In the genomic region with DNA sequence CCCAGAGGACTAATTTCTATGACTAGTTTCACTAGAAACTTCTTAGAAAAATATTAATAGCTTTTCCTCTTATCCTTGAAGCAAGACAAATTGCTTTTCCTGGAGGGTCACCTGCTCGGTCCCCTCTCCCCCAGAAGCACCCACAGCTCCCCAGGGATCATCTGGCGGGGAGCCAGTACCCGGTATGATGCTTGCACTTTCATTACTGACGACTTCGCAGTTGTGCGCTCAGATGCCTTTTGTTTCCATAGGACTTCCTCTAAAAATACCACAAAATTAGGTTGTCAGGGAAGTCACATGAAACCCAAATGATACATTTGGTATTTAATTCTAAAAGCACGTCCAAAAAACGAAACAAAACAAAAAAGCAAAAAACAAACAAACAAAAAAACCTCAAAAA, we compare ENCODE assay signal across 20 mouse cellular contexts. TPM values are rescaled to one million over a fixed set of nuclear protein-coding genes. Genes with fewer than 3 reads are reported as not detected.
DNase-seq lines count a peak whose midpoint lies in the region; ATAC-seq and TF ChIP-seq lines count a peak whose summit lies in the region.
"Had no signal": no experiment of that assay in that cellular context is flagged by ENCODE, and none has a peak within 500 bp of the region (broad histone marks: within the 10 kb centered on the region; RNA-seq: fewer than 3 reads in every experiment).

No protein-coding gene starts in this region.

- H3K9ac ChIP-seq in kidney, embryonic 14.5 days (ENCODE audit: low read depth, low read length) = no peak overlapping the region
- H3K9ac ChIP-seq in kidney, embryonic 15.5 days = no peak overlapping the region
- H3K9ac ChIP-seq in CH12.LX (ENCODE audit: insufficient read depth, low read depth) = no peak overlapping the region
- H3K9ac ChIP-seq in forebrain, embryonic 15.5 days (replicated peaks) = no peak overlapping the region
- H3K9ac ChIP-seq: embryonic facial prominence, embryonic 12.5 days; forebrain, postnatal 0 days; heart, embryonic 13.5 days; hindbrain, embryonic 15.5 days had no signal

- no peak overlapping the region for H3K4me2 ChIP-seq in kidney, embryonic 14.5 days (replicated peaks; ENCODE audit: low read depth, low read length)
- H3K4me2 ChIP-seq in kidney, embryonic 15.5 days = no peak overlapping the region
- H3K4me2 ChIP-seq in CH12.LX (ENCODE audit: insufficient read depth, low read depth, poor library complexity, severe bottlenecking) = peak overlapping the region; percentile 60
- no peak overlapping the region for H3K4me2 ChIP-seq in forebrain, embryonic 15.5 days (replicated peaks)
- H3K4me2 ChIP-seq: embryonic facial prominence, embryonic 12.5 days; heart, embryonic 13.5 days; hindbrain, embryonic 15.5 days had no signal

- peak; percentile 62; the same call in 1 of the 2 replicates for TF ChIP-seq EP300 in CH12.LX (IDR thresholded peaks at IDR 0.05; ENCODE audit: low read length)

- H3K4me3 ChIP-seq in kidney, adult 2 months (ENCODE audit: insufficient read depth, low read depth, low read length) = no peak overlapping the region
- H3K4me3 ChIP-seq in kidney, embryonic 14.5 days (ENCODE audit: low read length) = no peak overlapping the region
- no peak overlapping the region for H3K4me3 ChIP-seq in kidney, embryonic 15.5 days (replicated peaks)
- no peak overlapping the region for H3K4me3 ChIP-seq in CH12.LX (replicated peaks in 1 of 3; ENCODE audit: low read depth in 2 of 3, low read length in 2 of 3, poor library complexity in 1 of 3)
- H3K4me3 ChIP-seq in forebrain, embryonic 15.5 days = no peak overlapping the region
- H3K4me3 ChIP-seq: embryonic facial prominence, embryonic 12.5 days; heart, embryonic 13.5 days; hindbrain, embryonic 15.5 days had no signal

- H3K36me3 ChIP-seq in kidney, adult 2 months (ENCODE audit: control insufficient read depth, insufficient read depth, low read length) = no peaks in the 10 kb centered on the region
- H3K36me3 ChIP-seq in kidney, embryonic 14.5 days (ENCODE audit: control insufficient read depth, insufficient read depth, low read length) = no peaks in the 10 kb centered on the region
- H3K36me3 ChIP-seq in kidney, embryonic 15.5 days = no peaks in the 10 kb centered on the region
- H3K36me3 ChIP-seq in CH12.LX (replicated peaks in 1 of 2; ENCODE audit: control insufficient read depth in 1 of 2, insufficient read depth in 1 of 2, low read length in 1 of 2) = no peaks in the 10 kb centered on the region
- H3K36me3 ChIP-seq in forebrain, embryonic 15.5 days = no peaks in the 10 kb centered on the region
- H3K36me3 ChIP-seq: embryonic facial prominence, embryonic 12.5 days; heart, embryonic 13.5 days; hindbrain, embryonic 15.5 days had no signal

- H3K27me3 ChIP-seq in kidney, adult 2 months (replicated peaks; ENCODE audit: control insufficient read depth, insufficient read depth, low read length) = no peaks in the 10 kb centered on the region
- no peaks in the 10 kb centered on the region for H3K27me3 ChIP-seq in kidney, embryonic 14.5 days (ENCODE audit: control insufficient read depth, insufficient read depth, low read length)
- H3K27me3 ChIP-seq in kidney, embryonic 15.5 days = no peaks in the 10 kb centered on the region
- H3K27me3 ChIP-seq in CH12.LX (replicated peaks) = no peaks in the 10 kb centered on the region
- no peaks in the 10 kb centered on the region for H3K27me3 ChIP-seq in forebrain, embryonic 15.5 days
- H3K27me3 ChIP-seq: embryonic facial prominence, embryonic 12.5 days; heart, embryonic 13.5 days; hindbrain, embryonic 15.5 days had no signal

- in situ Hi-C loops in CH12.LX (cut with MboI; ENCODE audit: low pct_ligation_motif_present, low pct_unique_long_range_greater_than_20kb, low sequenced_read_pairs) = no loop called here

- dilution Hi-C loops in CH12.LX (cut with MboI; ENCODE audit: extremely low pct_ligation_motif_present, extremely low pct_unique_long_range_greater_than_20kb, low sequenced_read_pairs) = no loop called here

- H3K79me2 ChIP-seq in CH12.LX (replicated peaks; ENCODE audit: control insufficient read depth, extremely low read depth, insufficient read depth, poor library complexity, severe bottlenecking) = no peaks in the 10 kb centered on the region

- H3K9me3 ChIP-seq in kidney, embryonic 14.5 days (ENCODE audit: control insufficient read depth, low read length) = no peaks in the 10 kb centered on the region
- no peaks in the 10 kb centered on the region for H3K9me3 ChIP-seq in kidney, embryonic 15.5 days (replicated peaks)
- H3K9me3 ChIP-seq in CH12.LX (replicated peaks; ENCODE audit: low read length) = no peaks in the 10 kb centered on the region
- no peaks in the 10 kb centered on the region for H3K9me3 ChIP-seq in forebrain, embryonic 15.5 days
- H3K9me3 ChIP-seq: embryonic facial prominence, embryonic 12.5 days; heart, embryonic 13.5 days; hindbrain, embryonic 15.5 days had no signal

- WGBS in kidney, adult 2 months = 32% methylated on average over 8 of the region's 8 CpGs
- 57% methylated on average over 8 of the region's 8 CpGs for WGBS in kidney, embryonic 14.5 days
- 56% methylated on average over 8 of the region's 8 CpGs for WGBS in kidney, embryonic 15.5 days
- WGBS in forebrain, embryonic 15.5 days = 62% methylated on average over 8 of the region's 8 CpGs

- ATAC-seq in kidney, embryonic 14.5 days (ENCODE audit: low FRiP score, low TSS enrichment) = no peak
- ATAC-seq in kidney, embryonic 15.5 days (replicated peaks; ENCODE audit: low FRiP score) = no peak
- ATAC-seq in forebrain, embryonic 15.5 days (replicated peaks) = no peak
- ATAC-seq: CD4-positive, CD25-positive, alpha-beta regulatory T cell, adult 4 months; forebrain, postnatal 0 days had no signal

- no peak for TF ChIP-seq POLR2A in kidney, adult 2 months (IDR thresholded peaks at IDR 0.05; ENCODE audit: low read depth, low read length)
- TF ChIP-seq POLR2A in CH12.LX (IDR thresholded peaks at IDR 0.05; ENCODE audit: low read depth, low read length) = no peak

- TF ChIP-seq RAD21 in CH12.LX (IDR thresholded peaks at IDR 0.05; ENCODE audit: low read depth, low read length) = no peak

- TF ChIP-seq CTCF in kidney, adult 2 months (conservative IDR thresholded peaks at IDR 0.05; ENCODE audit: insufficient read depth, insufficient read length, low read depth, low read length) = no peak
- TF ChIP-seq CTCF in CH12.LX (conservative IDR thresholded peaks at IDR 0.05 in 1 of 2, IDR thresholded peaks at IDR 0.05 in 1 of 2; ENCODE audit: low read depth in 2 of 2, low read length in 2 of 2) = no peak

- peak; percentile 3 for DNase-seq in kidney, adult 2 months
- DNase-seq in kidney, postnatal 4 days = peak; percentile 18 to 27
- peak; percentile 4 for DNase-seq in B cell, adult 2 months
- peak; percentile 62 for DNase-seq in CH12.LX (ENCODE audit: extremely low read depth)
- DNase-seq: adrenal gland, postnatal 14 days; cerebellum, adult 2 months; forebrain, postnatal 0 days; gastrocnemius, postnatal 25 days; heart, adult 11 months; heart, postnatal 36 days had no signal

- no peaks in the 10 kb centered on the region for H3K4me1 ChIP-seq in kidney, adult 2 months (ENCODE audit: control insufficient read depth, insufficient read depth, low read length)
- no peaks in the 10 kb centered on the region for H3K4me1 ChIP-seq in kidney, embryonic 14.5 days (ENCODE audit: control insufficient read depth, insufficient read depth, low read length)
- no peaks in the 10 kb centered on the region for H3K4me1 ChIP-seq in kidney, embryonic 15.5 days
- H3K4me1 ChIP-seq in CH12.LX (ENCODE audit: control insufficient read depth in 1 of 2, insufficient read depth in 2 of 2) = peaks cover 3 to 10% of the 10 kb centered on the region in 2 experiments; a peak in 3 of 4 replicates
- H3K4me1 ChIP-seq in forebrain, embryonic 15.5 days = no peaks in the 10 kb centered on the region
- H3K4me1 ChIP-seq: embryonic facial prominence, embryonic 12.5 days had no signal

- no peak overlapping the region for H3K27ac ChIP-seq in kidney, adult 2 months (ENCODE audit: insufficient read depth, low read depth, low read length)
- no peak overlapping the region for H3K27ac ChIP-seq in kidney, embryonic 14.5 days (ENCODE audit: low read depth, low read length)
- H3K27ac ChIP-seq in kidney, embryonic 15.5 days = no peak overlapping the region
- no peak overlapping the region for H3K27ac ChIP-seq in CH12.LX (ENCODE audit: insufficient read depth, low read depth)
- H3K27ac ChIP-seq in forebrain, embryonic 15.5 days (replicated peaks) = no peak overlapping the region
- H3K27ac ChIP-seq: embryonic facial prominence, embryonic 12.5 days; heart, embryonic 13.5 days; hindbrain, embryonic 15.5 days had no signal

TF ChIP-seq in CH12.LX, 34 proteins besides CTCF, POLR2A, EP300 and RAD21 (continues in another document):
- TF ChIP-seq CHD2 (IDR thresholded peaks at IDR 0.05; ENCODE audit: low read length) (no peak), CHD1 (IDR thresholded peaks at IDR 0.05; ENCODE audit: low read depth, low read length) (no peak), ZNF384 (IDR thresholded peaks at IDR 0.05; ENCODE audit: low read depth, low read length) (no peak), UBTF (IDR thresholded peaks at IDR 0.05; ENCODE audit: low read depth, low read length) (no peak), MAX (IDR thresholded peaks at IDR 0.05; ENCODE audit: low read length) (no peak), JUND (conservative IDR thresholded peaks at IDR 0.05; ENCODE audit: low read depth, low read length) (no peak), RCOR1 (conservative IDR thresholded peaks at IDR 0.05; ENCODE audit: low read depth, low read length) (no peak), BHLHE40 (IDR thresholded peaks at IDR 0.05; ENCODE audit: low read depth, low read length) (peak; percentile 67; the same call in 1 of the 2 replicates), IRF4 (IDR thresholded peaks at IDR 0.05; ENCODE audit: low read depth, low read length) (no peak; the same call in 1 of the 2 replicates), HCFC1 (IDR thresholded peaks at IDR 0.05; ENCODE audit: low read depth, low read length) (no peak), ZKSCAN1 (IDR thresholded peaks at IDR 0.05; ENCODE audit: borderline replicate concordance, low read depth, low read length) (no peak), ZMIZ1 (IDR thresholded peaks at IDR 0.05; ENCODE audit: low read depth, low read length) (no peak), SIN3A (IDR thresholded peaks at IDR 0.05; ENCODE audit: low read length) (no peak), MYC (IDR thresholded peaks at IDR 0.05; ENCODE audit: low read depth, low read length) (no peak), MEF2A (IDR thresholded peaks at IDR 0.05; ENCODE audit: borderline replicate concordance, low read depth, low read length) (0 out of 2 replicates have a peak, but pooled peaks have one; percentile 30)

RNA-seq across cellular contexts. Expression of gene ccdc198, which starts 55.1 kb away (rescaled TPM):
- polyA plus RNA-seq in kidney, adult 2 months (2012; rRNA removed) = 45.1 and 53.1 TPM in 2 replicates
- polyA plus RNA-seq in kidney, embryonic 14.5 days (2014; fragmentation: Nextera tagmentation; extraction: Ambion mirVana) = 81.9 and 89.6 TPM in 2 replicates
- polyA plus RNA-seq in kidney, embryonic 15.5 days (2015; fragmentation: Nextera tagmentation; extraction: Ambion mirVana) = 86.7 and 87.7 TPM in 2 replicates
- total RNA-seq in CH12.LX (2012; rRNA removed) (not detected in 2 replicates), CH12.LX (2014; rRNA removed) (not detected in 2 replicates)
- not detected in 2 replicates for polyA plus RNA-seq in CH12.LX (2012; ENCODE audit: insufficient read length, low read depth)
- polyA plus RNA-seq in forebrain, embryonic 15.5 days (2015; fragmentation: Nextera tagmentation; extraction: Ambion mirVana) = 0.22 and 0.29 TPM in 2 replicates
- total RNA-seq: adrenal gland, postnatal 14 days; common myeloid progenitor, adult 5-6 weeks; forebrain, postnatal 0 days; gastrocnemius, adult 18-20 months; gastrocnemius, postnatal 25 days; heart, postnatal 36 days; MEL had no signal
- polyA plus RNA-seq: cerebellum, adult 2 months; hindbrain, embryonic 15.5 days had no signal

Comparison
In these comparisons a context has a peak if more than half of its experiments do, and no peak if none do; other contexts are left out.
1. DNase-seq: peak in every context shown above with its lines; median percentile 62 in CH12.LX; 22 in kidney, postnatal 4 days; 4 in B cell, adult 2 months; 3 in kidney, adult 2 months.
2. RNA of gene ccdc198, which starts 55.1 kb away (polyA plus RNA-seq): 86.7 to 87.7 TPM in kidney, embryonic 15.5 days, 81.9 to 89.6 TPM in kidney, embryonic 14.5 days and 45.1 to 53.1 TPM in kidney, adult 2 months; 0.22 to 0.29 TPM in forebrain, embryonic 15.5 days and not detected in CH12.LX; every median in the first group is over 10 times any median in the second.